Mouse (Mus musculus): Measurements from ENCODE around the gene Sdcbp2.
A peak's percentile ranks its signal among the peaks of the same experiment; 100 is the strongest.
"Not testable (repeated sequence)": the region's sequence is repeated elsewhere in the genome, so short reads cannot be mapped to it uniquely, and the experiment has no call there.

The Sdcbp2 gene

DNA sequence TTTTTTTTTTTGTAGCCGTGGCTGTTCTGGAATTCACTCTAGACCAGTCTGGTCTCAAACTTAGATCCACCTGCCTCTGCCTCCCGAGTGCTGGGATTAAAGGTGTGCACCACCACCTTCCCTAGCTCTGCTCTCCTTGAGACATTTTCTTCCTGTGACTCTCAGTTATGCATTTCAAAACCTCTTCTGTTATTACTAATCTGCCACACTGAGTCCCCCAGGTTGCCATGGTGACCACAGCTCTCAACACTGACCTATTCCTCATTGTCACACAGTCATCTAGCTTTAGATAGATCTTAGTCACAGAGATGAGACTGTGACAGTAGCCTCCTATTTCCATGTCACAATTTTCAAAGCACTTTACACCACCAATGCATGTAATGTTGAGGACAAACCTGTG lies 3.0 kb upstream of the Sdcbp2 start:
- no peak for DNase-seq (ENCODE audit: low read depth, low spot score)

DNA sequence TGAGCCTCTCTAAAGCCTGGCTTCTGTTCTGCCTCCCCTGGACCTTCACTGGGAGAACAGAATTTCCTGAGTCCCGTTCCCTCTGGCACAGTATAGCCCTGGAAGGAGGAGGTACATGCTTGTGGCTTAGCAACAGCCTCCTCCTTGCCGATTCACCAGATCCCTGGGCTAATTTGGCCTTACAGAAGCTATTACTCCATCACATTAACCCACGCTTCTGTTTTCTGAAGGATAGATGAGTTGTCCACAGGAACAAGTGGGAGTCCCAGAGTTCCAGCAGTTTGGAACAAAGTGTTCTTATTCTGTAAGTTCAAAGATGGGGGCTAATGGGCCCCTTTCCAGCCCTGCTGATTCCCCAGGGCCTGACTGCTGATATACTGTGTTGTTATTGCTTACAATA lies 1.2 kb downstream of the Sdcbp2 start:
- DNase-seq (ENCODE audit: low read depth, low spot score): no peak

DNA sequence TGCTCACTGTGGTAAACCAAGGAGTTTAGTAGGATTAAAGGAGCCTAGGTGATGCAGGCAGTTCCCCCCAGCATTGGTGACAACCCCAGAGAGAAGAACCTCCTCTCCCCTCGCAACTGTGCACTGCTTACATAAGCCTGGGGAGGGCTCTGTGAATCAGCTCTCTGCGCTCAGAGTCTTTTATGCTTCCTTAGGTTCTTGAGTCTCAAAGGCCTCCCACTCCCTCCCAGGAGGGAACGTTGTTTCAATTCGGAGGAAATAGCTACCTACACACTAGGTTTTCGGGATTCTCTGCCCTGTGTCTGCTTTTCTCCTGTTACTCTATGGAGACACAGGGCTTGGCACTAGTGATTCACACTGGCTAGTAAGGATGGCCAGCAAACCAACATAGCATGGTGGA lies 2.2 kb downstream of the Sdcbp2 start:
- DNase-seq (ENCODE audit: low read depth, low spot score): no peak

GRCm38 (mm10) chr2:151575119-151575698 lies 2.8 kb downstream of the Sdcbp2 start:
- peak; percentile 39 for DNase-seq (ENCODE audit: low read depth, low spot score)

DNA sequence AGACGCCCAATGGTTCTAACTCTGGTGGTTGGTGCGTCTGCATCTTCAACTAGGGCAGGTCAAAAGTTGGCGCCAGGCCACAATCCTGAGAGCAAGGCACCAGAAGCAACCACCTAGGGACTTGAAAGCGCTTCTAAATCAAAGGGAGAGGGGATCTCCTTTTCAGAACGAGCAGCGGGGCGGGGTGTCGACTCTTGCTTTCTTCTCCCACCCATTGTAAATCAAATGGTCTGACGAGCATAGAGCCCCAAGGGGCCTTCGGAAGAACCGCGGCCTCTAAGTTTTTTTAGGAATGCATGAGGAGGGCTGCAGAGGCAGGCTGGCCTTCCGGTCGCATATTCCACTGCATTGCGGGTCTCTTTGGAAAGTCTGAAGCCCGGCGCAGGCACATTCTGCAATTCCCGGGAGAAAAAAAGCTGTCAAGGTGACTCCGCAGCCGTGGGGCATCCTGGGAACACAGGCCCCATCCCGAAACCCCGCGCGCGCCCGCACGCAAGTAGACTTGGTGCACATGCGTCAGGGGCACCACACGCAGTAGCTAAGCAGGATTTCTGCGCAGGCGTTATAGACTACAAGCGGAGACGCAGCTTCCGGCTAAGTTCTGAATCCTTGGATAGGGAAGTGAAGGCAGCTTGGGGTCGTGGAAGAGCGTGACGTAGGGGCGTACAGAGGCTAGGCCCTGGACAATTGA lies 3.4 kb downstream of the Sdcbp2 start:
- DNase-seq (ENCODE audit: low read depth, low spot score): peak; percentile 79

- DNase-seq (ENCODE audit: low read depth, low spot score): no peak
Observed at GRCm38 (mm10) chr2:151579183-151579582, 6.8 kb downstream of the Sdcbp2 start.

- no peak for DNase-seq (ENCODE audit: low read depth, low spot score)
Observed at GRCm38 (mm10) chr2:151580945-151581344, 8.5 kb downstream of the Sdcbp2 start.

DNA sequence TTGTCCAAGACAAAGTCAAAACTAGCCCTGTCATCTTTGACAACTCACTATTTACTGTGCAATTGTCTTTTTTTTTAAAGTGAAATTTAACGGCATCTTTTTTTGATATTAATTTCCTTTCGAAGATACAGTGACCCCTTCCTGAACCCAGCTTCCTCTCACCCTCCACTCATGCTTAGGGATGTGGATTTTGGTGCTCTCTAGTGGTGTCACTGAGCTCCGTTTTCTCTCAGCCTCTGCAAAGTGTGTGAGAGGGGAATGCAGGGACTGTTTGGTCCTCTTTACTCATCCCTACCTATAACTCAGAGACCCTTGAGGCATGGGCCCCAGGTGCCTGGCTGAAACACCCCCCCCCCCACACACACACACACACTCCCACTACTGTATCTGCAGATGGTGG lies 13.5 kb downstream of the Sdcbp2 start:
- no peak for DNase-seq (ENCODE audit: low read depth, low spot score)

DNA sequence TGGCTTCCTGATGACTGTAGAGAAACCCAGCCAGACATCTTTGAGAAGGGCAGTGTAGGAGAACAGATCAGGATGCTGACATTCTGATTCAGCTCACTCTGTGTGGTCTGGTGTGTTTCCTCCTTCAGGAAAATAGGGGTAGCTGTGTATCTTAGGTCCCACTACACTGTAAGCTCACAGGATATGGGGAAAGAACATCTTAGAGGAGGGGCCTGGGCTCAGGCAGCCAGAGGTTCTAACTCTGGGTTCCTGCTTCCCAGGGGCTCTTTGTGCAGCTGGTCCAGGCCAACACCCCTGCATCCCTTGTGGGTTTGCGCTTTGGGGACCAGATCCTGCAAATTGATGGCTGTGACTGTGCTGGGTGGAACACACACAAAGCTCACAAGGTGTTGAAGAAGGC lies 14.4 kb downstream of the Sdcbp2 start:
- DNase-seq (ENCODE audit: low read depth, low spot score): no peak

- no peak for DNase-seq (ENCODE audit: low read depth, low spot score)
Observed at GRCm38 (mm10) chr2:151587306-151587705, 14.9 kb downstream of the Sdcbp2 start.

DNA sequence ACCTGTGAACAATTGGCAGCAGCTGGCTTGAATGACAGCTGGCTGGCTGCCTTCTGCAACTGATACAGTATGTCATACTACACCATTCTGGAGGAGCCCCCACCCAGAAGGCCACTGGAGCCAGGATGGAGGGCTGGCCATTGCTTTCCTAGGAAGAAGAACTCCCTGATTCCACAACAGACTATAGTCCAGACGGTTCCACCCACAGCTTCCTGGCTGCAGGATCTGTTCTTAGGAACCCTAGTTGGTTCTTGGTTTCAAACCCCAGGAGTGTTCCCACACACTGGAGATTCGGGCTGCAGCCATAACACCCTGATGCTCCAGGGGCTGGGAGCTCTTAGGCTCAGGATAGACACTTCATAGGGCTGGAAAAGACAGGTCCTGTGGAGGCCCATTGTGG lies 25.6 kb downstream of the Sdcbp2 start:
- DNase-seq (ENCODE audit: low read depth, low spot score): no peak

DNA sequence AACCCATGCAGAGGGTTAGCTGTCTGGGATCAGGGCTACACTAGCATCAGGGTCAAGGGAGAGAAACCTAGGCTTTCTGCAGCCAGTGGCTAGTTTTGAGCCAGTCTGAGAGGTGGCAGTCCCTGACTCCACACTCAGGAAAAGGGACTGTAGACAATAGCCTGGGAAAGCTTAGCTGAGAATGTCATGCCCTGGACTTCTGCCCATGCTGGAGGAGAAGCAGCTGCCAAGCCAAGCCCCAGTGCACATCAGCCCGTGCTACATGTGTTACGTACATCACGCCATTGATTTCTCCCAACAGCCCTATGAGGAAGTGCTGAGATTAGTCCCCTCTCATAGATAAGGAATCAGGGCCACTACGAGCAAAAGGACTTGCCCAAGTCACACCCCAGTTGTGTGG lies 29.7 kb downstream of the Sdcbp2 start:
- no peak for DNase-seq (ENCODE audit: low read depth, low spot score)

DNA sequence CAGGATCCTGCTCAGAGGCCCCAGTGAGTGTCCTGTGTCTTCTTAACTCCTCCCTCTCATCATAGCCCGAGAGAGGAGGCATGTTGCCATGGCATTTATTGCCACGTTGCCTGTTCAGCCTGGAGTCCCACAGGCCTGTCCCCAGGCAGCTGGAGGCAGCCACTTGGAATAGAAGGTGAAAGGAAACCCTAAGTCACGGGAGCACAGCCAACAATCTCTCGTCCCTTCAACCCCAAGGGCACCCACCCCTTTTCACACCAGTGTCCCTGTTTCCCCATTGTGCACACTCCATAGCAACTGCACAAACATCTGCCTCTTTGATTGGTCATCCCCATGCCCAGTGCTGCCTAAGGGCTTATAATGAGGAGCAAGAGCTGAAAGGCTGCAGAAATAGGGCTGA lies 31.2 kb downstream of the Sdcbp2 start:
- DNase-seq (ENCODE audit: low read depth, low spot score): no peak

DNA sequence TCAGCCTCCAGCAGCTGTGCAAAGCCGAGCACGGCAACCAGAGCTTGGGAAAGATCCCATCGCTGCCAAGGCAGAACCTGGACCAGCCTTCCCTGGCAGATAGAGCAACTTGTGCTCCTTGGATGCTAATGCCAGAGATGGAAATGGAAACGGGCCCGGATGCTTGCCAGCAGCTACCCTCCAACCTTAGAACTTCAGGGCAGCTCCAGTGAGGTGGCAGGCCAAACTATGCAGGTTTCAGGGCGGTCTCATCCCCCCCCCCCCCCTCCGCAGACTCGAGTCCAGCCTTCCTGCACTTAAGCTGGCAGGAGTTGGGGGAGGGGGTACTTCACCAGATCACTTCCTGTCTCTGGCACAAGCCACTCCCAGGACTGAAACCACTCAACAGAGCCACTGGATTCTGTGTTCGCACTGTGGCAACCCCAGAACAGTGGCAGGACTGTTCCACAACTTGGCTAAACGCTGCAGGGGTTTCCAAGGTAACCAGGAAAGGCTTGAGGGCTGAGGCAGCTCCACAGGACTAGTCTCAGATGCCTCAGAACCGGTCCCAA lies 33.1 kb downstream of the Sdcbp2 start:
- no peak for DNase-seq (ENCODE audit: low read depth, low spot score)

DNA sequence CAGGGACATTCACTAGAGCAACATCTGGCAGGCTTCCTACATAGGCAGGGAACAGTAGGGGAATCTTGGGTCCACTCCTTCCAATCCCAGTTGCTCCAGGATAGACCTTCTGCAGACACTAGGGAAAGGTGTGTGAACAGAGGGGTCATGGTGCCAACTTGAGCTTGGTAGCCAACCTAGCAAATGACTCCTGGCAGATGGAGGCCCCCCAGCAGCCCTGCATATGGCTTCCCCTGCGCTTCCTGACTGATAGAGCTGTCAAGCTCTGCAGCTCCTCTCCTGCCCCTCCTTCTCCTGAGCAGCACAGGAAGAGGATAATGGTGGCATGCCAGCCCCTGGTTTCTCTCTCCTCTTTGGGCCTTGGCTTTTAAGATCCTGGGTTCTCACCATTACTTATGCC lies 36.0 kb downstream of the Sdcbp2 start:
- DNase-seq (ENCODE audit: low read depth, low spot score): no peak

- DNase-seq (ENCODE audit: low read depth, low spot score): no peak
Observed at GRCm38 (mm10) chr2:151609974-151610373, 37.6 kb downstream of the Sdcbp2 start.

DNA sequence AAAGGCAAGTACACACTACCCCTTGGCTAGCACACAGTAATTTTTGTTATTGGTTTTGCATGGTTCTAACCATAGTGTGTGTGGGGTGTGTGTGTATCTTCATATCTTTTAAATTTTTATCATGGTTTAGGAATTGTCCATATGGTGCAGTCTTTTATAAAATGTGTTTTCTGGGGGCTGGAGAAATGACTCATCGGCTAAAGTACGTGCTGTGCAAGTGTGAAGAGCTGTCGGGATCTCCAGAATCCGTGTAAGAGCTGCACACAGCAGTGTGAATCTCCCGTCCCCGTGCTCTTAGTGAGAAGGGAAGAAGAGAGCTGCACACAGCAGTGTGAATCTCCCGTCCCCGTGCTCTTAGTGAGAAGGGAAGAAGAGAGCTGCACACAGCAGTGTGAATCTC lies 43.4 kb downstream of the Sdcbp2 start:
- DNase-seq (ENCODE audit: low read depth, low spot score): not testable (repeated sequence)

DNA sequence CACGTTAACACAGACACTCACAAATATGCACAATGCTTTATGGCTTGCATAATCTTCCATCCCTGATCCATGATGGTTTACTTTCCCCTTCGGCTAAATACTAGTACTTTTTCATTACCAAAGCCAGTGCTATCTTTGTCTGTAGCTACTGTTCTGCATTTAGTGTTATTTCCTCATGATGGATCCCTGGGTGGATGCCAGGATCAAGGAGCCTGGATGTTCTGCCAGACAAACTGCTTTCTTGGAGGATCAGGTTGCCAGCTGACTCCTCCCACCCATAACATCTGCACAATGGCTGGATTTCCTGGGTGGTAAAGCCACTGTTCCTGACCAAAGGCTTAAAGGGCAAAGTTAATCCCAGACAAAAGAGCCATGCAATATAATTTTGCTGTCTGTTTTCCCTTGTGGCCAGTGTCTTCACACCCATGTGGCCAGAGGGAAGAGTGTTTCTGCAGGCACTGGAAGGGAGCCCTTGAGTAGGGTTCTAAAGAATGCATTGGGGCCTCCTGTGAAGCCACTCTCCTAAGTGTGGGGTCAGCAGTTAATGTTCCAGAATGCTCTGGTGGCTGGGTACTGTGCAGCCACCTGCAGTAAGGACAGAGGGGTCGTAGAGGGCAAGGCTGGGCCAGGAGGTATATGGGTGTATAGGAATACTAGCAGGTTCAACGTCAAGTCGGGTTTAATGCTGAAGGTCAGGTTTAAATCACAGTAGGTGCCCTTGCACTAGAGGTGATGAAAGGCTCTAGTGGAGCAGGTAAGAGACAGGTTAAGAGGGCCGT lies 44.3 kb downstream of the Sdcbp2 start:
- no peak for DNase-seq (ENCODE audit: low read depth, low spot score)

- DNase-seq (ENCODE audit: low read depth, low spot score): no peak
Observed at GRCm38 (mm10) chr2:151623776-151624175, 51.4 kb downstream of the Sdcbp2 start.

DNA sequence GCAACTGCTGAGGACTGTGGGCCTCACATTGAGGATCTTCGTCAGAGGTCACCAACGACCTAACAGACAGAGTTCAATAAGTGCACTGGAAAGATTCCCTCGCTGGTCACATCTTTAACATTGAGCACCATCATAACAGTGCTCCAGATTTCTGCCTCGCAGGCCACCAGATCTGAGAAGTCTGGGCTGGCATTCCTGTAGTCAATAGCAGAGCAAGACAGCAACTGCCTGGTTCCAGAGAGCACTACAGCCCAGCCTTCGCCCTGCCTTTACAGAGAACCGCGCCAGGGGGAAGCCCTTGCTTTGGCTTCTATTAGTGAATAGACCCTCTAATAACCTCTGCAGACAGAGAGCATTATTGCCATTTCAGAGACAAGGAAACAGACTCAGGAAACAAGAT lies 53.9 kb downstream of the Sdcbp2 start:
- no peak for DNase-seq (ENCODE audit: low read depth, low spot score)

DNA sequence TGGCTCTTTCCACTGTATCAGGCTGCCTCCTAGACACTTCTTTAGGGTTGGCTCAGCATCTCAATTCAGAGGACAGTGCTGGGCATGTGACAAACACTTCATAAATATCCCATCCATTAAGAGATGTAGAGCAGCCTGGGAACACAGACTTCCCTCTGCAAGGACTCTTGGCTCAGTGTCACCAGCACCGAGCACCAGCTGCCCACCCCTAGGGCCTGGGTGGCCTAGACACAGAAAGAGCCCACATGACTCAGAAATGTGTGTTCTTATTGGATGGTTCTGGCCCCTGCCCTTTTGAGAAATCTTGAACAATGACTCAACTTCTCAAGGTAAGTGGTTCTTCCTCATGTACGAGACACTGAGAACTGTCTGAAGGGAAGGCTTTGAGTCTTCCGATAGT lies 55.6 kb downstream of the Sdcbp2 start:
- DNase-seq (ENCODE audit: low read depth, low spot score): no peak

- DNase-seq (ENCODE audit: low read depth, low spot score): no peak
Observed at GRCm38 (mm10) chr2:151629310-151629709, 56.9 kb downstream of the Sdcbp2 start.
